Mouse (Mus musculus) liver, adult 10 weeks (tissue): ENCODE results near the gene Hist1h3b. TPM values are rescaled to one million over a fixed set of nuclear protein-coding genes. Genes with fewer than 3 reads are reported as not detected.

ENCODE experiments used
- polyA plus RNA-seq: library from polyadenylated mRNA; stranded (reverse); fragments of 350-450 nt; fragmentation: Illumina TruSeq; extraction: RNeasy Lipid Tissue Mini Kit (QIAGEN cat#74804); gene quantifications from one replicate; pipeline ENCODE4 v1.2.3, GENCODE M21; 2014; ENCODE audit warnings: low read depth, low replicate concordance

Gene Hist1h3b
- not detected for polyA plus RNA-seq

DNA sequence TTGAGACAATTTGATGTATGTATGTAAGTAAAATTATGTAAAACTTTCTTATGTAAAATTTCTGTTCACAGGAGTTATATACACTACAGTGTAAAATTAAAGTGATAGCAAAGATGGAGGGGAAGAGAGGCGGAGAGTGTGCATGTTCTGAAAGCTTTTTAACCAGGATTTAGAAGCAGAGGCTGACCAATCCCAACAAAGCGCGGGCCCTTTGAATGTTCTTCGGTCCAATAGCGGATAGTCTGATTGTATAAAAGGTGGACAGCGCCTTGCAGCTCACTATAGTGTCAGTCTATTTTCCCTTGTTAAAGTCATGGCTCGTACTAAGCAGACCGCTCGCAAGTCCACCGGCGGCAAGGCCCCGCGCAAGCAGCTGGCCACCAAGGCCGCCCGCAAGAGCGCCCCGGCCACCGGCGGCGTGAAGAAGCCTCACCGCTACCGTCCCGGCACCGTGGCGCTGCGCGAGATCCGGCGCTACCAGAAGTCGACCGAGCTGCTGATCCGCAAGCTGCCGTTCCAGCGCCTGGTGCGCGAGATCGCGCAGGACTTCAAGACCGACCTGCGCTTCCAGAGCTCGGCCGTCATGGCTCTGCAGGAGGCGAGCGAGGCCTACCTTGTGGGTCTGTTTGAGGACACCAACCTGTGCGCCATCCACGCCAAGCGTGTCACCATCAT, at the start of gene Hist1h3b:
Gene Hist1h3b (plus strand): TSS at position 201 of the 675 bp plus-strand sequence.

DNA sequence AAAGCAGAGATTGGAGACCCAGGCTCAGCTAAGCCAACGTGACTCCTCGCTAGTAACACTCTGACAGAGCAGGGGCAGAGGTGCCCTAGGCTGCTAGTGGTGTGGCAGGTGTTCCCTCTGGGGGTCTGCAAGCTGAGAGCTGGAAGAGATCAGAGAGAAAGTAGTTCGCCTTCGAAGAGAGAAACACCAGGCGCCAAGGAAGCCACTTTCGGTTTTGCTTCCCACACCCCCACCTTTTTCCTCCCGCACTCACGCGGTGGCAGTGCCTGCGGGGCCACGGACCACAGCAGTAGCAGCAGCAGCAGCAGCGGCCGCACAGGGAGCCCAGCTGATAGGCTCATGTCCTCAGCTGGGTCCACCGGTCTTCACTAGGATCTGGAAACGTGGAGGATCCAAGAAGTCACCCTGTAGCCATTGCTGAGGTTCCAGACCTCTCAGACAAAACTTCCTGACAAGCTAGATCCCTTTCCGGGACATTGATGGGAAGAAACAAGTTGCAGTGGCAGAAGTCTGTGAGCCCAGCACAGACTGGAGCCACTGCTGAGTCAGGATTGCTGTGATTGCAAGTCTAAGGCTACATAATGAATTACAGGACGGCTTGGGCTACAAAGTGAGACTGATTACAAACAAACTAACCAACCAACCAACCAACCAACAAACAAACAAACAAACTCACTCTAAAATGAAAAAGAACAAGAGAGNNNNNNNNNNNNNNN, 41.5 kb upstream of the Hist1h3b start, which contains the start of gene Hfe:
Gene Hfe (minus strand): TSS at position 481 of the 716 bp plus-strand sequence.

DNA sequence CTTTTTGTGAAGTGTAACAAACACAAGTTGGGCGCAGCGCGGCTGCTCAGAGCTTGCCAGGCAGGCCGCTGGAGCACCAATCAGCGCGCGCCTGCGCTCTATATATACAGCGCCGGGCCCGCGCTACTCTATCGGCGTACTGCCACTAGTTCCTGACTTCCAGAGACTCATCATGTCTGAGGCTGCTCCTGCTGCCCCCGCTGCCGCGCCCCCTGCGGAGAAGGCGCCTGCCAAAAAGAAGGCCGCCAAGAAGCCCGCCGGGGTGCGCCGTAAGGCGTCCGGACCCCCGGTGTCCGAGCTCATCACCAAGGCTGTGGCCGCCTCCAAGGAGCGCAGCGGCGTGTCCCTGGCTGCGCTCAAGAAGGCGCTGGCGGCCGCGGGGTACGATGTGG, 13.4 kb upstream of the Hist1h3b start, which contains the start of gene Hist1h1c:
Gene Hist1h1c (plus strand): TSS at position 132 of the 392 bp plus-strand sequence.

DNA sequence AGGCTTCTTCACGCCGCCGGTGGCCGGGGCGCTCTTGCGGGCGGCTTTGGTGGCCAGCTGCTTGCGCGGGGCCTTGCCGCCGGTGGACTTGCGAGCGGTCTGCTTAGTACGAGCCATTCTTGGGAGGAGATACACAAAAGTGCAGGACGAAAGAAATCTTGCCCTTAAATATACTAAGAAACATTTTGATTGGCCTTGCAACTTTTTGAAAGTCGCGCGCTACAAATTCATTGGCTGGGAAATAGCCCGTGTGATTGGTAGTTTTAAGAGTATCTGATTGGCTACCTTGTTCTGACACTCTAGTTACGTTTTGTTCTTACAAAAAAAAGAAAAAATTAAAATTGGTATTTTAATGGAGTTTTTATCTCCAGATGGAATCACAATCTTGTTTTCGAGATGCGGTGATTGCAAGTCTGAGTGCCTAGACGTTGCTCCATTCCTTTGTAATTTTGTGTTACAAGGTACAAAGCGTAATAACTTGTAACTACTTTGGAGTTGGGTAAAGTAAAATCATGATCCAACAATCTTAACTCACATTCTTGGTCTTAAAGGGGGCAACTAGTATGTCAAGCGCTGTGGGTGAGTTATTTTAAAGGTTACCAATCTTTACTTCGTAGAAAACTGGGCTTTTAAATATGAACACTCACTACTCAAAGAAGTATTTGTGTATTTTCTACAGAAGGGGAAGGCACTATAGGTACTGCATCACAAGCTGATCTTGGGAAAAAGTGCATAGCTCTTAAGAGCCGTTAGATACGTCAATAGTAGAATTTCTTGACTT, 6.5 kb upstream of the Hist1h3b start, which contains the start of gene Hist1h3c:
Gene Hist1h3c (minus strand): TSS at position 222 of the 781 bp plus-strand sequence.

DNA sequence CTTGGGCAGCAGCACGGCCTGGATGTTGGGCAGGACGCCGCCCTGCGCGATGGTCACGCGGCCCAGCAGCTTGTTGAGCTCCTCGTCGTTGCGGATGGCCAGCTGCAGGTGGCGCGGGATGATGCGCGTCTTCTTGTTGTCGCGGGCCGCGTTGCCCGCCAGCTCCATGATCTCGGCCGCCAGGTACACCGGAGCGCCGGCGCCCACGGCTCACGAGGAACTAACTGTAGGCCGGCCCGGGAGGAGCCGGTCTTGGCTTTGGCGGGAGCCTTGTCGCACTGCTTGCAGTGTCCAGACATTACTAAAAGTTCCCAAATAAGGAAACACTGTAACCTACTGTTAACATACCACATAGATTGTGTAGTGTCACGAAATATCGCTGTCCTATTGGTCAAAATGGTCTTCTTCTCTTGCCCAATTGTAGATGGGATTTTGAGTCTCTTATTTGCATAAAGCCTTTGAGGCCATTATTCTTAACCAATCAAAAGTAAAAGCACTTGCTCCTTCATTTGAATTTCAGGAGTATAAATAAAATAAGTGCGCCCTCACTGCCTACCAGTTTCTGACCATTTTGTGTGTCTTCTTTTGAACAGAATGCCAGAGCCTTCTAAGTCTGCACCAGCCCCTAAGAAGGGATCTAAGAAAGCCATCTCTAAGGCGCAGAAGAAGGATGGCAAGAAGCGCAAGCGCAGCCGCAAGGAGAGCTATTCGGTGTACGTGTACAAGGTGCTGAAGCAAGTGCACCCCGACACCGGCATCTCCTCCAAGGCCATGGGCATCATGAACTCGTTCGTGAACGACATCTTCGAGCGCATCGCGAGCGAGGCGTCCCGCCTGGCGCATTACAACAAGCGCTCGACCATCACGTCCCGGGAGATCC, 5.6 kb upstream of the Hist1h3b start, which contains the start of gene Hist1h2bb:
Gene Hist1h2bb (plus strand): TSS at position 534 of the 880 bp plus-strand sequence.

DNA sequence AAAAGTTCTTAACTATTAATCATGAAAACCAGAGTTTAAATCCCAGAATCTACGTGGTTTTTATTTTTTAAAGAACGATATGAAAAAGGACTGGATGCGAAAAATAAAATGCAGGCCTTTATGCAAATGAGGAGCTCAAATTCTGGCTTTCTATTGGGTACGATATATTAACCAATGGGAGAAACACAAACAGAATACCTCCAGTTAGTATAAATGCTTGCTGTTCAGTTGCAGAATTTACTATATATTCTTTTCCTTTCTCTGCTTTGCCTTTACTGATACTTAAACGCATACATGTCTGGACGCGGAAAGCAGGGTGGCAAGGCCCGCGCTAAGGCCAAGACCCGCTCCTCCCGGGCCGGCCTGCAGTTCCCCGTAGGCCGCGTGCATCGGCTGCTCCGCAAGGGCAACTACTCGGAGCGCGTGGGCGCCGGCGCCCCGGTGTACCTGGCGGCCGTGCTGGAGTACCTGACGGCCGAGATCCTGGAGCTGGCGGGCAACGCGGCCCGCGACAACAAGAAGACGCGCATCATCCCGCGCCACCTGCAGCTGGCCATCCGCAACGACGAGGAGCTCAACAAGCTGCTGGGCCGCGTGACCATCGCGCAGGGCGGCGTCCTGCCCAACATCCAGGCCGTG, 1.1 kb upstream of the Hist1h3b start, which contains the start of gene Hist1h2ab:
Gene Hist1h2ab (plus strand): TSS at position 288 of the 639 bp plus-strand sequence.

DNA sequence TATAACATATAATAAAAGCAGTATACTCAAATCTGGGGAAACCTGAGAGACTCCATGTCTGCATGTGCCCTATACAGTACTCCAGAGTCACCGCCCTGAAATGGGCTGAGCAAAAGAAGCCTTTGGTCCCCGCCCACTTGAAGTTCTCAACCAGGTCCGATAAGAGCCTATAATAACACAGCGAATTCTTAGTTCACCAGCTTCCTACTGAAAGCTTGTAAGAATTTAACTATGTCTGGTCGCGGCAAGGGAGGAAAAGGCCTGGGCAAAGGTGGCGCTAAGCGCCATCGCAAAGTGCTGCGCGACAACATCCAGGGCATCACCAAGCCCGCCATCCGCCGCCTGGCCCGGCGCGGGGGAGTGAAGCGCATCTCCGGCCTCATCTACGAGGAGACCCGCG, 4.7 kb downstream of the Hist1h3b start, which contains the start of gene Hist1h4b:
Gene Hist1h4b (plus strand): TSS at position 224 of the 400 bp plus-strand sequence.

DNA sequence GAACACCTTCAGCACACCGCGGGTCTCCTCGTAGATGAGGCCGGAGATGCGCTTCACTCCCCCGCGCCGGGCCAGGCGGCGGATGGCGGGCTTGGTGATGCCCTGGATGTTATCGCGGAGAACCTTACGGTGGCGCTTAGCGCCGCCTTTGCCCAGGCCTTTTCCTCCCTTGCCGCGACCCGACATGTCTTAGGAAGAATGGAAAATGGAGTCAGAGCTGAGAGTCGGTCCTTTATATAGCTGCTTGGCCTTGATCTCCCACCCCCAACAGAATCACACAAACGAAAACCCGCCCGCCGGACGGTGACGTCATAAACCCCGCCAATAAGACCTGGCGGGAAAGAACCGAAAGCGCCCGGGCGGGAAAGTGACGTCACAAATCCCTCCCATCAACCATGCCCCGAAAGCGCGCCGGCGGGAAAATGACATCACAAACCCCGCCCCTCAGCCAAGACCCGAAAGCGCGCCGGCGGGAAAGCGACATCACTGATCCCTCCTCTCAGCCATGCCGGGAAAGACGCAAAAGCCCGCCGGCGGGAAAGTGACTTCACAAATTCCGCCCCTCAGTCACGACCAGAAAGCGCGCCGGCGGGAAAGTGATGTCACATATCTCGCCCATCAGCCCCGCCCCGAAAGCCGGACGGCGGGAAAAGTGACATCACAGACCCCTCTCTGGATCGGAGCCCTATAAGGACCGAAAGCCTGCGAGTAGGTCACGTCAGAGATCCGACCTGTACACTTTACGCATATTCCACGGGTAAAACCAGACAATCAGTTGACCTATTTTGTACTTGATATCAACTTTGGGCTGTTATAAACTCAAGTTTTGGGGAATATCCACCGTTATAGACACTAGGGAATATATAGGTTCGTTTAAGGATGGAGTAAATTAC, 9.2 kb downstream of the Hist1h3b start, which contains the start of gene Hist1h4a:
Gene Hist1h4a (minus strand): TSS at position 259 of the 893 bp plus-strand sequence.

DNA sequence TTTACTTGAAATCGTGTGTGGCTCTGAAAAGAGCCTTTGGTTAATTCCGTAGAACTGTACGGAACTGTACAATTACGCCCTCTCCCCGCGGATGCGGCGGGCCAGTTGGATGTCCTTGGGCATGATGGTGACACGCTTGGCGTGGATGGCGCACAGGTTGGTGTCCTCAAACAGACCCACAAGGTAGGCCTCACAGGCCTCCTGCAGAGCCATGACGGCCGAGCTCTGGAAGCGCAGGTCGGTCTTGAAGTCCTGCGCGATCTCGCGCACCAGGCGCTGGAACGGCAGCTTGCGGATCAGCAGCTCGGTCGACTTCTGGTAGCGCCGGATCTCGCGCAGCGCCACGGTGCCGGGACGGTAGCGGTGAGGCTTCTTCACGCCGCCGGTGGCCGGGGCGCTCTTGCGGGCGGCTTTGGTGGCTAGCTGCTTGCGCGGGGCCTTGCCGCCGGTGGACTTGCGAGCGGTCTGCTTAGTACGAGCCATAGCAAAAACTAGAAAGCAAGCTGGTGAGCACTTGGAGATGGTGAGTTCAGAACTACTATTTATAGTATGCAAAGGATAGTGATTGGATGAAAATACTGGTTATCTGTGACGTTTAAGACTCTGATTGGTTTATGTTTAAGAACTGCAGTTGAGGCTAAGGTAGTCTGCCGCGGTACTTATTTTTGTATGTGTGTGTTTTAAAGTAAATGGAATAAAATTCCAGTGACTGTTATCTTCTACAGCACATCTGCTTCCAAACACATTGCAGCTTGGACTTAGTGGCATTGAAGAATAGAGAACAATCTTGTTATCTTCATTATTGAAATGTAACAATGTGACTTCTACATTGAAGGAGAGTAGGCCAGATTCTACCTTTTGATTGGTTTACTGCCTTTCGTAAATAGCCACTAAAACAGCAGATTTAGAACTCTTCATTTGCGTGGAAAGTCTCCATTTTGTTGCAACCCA, 10.1 kb downstream of the Hist1h3b start, which contains the start of gene Hist1h3a:
Gene Hist1h3a (minus strand): TSS at position 516 of the 951 bp plus-strand sequence.

DNA sequence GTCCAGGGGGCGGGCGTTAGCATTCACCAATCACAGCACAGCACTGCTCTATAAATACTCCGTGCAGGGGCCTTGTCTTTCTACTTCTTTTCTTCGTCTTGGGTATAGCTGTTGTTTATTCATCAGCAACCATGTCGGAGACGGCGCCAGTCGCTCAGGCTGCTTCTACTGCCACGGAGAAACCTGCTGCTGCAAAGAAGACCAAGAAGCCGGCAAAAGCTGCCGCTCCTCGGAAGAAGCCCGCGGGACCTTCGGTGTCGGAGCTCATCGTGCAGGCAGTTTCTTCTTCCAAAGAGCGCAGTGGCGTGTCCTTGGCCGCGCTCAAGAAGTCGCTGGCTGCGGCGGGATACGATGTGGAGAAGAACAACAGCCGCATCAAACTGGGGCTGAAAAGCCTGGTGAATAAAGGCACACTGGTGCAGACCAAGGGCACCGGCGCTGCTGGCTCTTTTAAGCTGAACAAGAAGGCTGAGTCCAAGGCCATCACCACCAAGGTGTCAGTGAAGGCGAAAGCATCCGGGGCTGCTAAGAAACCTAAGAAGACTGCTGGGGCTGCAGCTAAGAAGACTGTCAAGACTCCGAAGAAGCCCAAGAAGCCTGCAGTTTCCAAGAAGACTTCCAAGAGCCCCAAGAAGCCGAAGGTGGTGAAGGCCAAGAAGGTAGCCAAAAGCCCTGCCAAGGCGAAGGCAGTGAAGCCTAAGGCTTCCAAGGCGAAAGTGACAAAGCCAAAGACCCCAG, 11.7 kb downstream of the Hist1h3b start, which contains the start of gene Hist1h1a:
Gene Hist1h1a (plus strand): TSS at position 81 of the 738 bp plus-strand sequence.

DNA sequence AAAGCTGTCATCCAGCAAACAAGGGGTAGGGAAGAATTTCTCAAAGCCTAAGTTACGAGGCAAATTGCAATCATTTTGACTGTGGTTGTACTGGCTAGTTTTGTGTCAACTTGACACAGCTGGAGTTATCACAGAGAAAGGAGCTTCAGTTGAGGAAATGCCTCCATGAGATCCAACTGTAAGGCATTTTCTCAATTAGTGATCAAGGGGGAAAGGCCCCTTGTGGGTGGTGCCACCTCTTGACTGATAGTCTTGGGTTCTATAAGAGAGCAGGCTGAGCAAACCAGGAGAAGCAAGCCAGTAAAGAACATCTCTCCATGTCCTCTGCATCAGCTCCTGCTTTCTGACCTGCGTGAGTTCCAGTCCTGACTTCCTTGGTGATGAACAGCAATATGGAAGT, 17.5 kb downstream of the Hist1h3b start, which contains the start of gene Trim38:
Gene Trim38 (plus strand): TSS at position 301 of the 400 bp plus-strand sequence.

Other genes with a start within 250 kb of the Hist1h3b start
- not detected for gene Hist1h4h, start 221.2 kb upstream of the Hist1h3b start, polyA plus RNA-seq
- gene Hist1h2af, start 218.4 kb upstream of the Hist1h3b start, polyA plus RNA-seq: not detected
- gene Hist1h3g, start 216.8 kb upstream of the Hist1h3b start, polyA plus RNA-seq: not detected
- 0.37 TPM for gene Hist1h2bh, start 208.9 kb upstream of the Hist1h3b start, polyA plus RNA-seq
- not detected for gene Hist1h3f, start 208.2 kb upstream of the Hist1h3b start, polyA plus RNA-seq
- gene Hist1h4f, start 200.6 kb upstream of the Hist1h3b start, polyA plus RNA-seq: not detected
- gene Hist1h1d, start 199.0 kb upstream of the Hist1h3b start, polyA plus RNA-seq: 0.19 TPM
- gene Hist1h3e, start 189.9 kb upstream of the Hist1h3b start, polyA plus RNA-seq: not detected
- not detected for gene Hist1h2ae, start 181.0 kb upstream of the Hist1h3b start, polyA plus RNA-seq
- gene Hist1h2bg, start 180.9 kb upstream of the Hist1h3b start, polyA plus RNA-seq: not detected
- not detected for gene Hist1h2bf, start 178.1 kb upstream of the Hist1h3b start, polyA plus RNA-seq
- gene Hist1h2ad, start 177.9 kb upstream of the Hist1h3b start, polyA plus RNA-seq: not detected
- not detected for gene Hist1h3d, start 176.5 kb upstream of the Hist1h3b start, polyA plus RNA-seq
- gene Hist1h4d, start 170.7 kb upstream of the Hist1h3b start, polyA plus RNA-seq: not detected
- 0.95 TPM for gene Hist1h2be, start 131.1 kb upstream of the Hist1h3b start, polyA plus RNA-seq
- gene Hist1h1e, start 129.7 kb upstream of the Hist1h3b start, polyA plus RNA-seq: 0.45 TPM
- gene Hist1h2ac, start 68.3 kb upstream of the Hist1h3b start, polyA plus RNA-seq: 0.56 TPM
- 195 TPM for gene Hist1h2bc, start 68.1 kb upstream of the Hist1h3b start, polyA plus RNA-seq
- gene Hist1h1t, start 56.5 kb upstream of the Hist1h3b start, polyA plus RNA-seq: not detected
- gene Hist1h4c, start 53.8 kb upstream of the Hist1h3b start, polyA plus RNA-seq: 0.72 TPM
- 40.9 TPM for gene Hfe, start 41.4 kb upstream of the Hist1h3b start, polyA plus RNA-seq
- gene Hist1h1c, start 13.5 kb upstream of the Hist1h3b start, polyA plus RNA-seq: 9.8 TPM
- not detected for gene Hist1h3c, start 6.7 kb upstream of the Hist1h3b start, polyA plus RNA-seq
- gene Hist1h2bb, start 5.5 kb upstream of the Hist1h3b start, polyA plus RNA-seq: not detected
- not detected for gene Hist1h2ab, start 1.1 kb upstream of the Hist1h3b start, polyA plus RNA-seq
- not detected for gene Hist1h4b, start 4.7 kb downstream of the Hist1h3b start, polyA plus RNA-seq
- not detected for gene Hist1h4a, start 9.0 kb downstream of the Hist1h3b start, polyA plus RNA-seq
- not detected for gene Hist1h3a, start 10.1 kb downstream of the Hist1h3b start, polyA plus RNA-seq
- gene Hist1h1a, start 11.4 kb downstream of the Hist1h3b start, polyA plus RNA-seq: not detected
- gene Trim38, start 17.6 kb downstream of the Hist1h3b start, polyA plus RNA-seq: not detected
- 190 TPM for gene Slc17a2, start 54.7 kb downstream of the Hist1h3b start, polyA plus RNA-seq
- gene Slc17a3, start 87.2 kb downstream of the Hist1h3b start, polyA plus RNA-seq: 119 TPM
- 23.6 TPM for gene Slc17a1, start 115.5 kb downstream of the Hist1h3b start, polyA plus RNA-seq
- 62.2 TPM for gene Slc17a4, start 162.7 kb downstream of the Hist1h3b start, polyA plus RNA-seq
- not detected for gene Hist1h2ba, start 181.9 kb downstream of the Hist1h3b start, polyA plus RNA-seq
- not detected for gene Hist1h2aa, start 182.2 kb downstream of the Hist1h3b start, polyA plus RNA-seq
- gene Scgn, start 238.9 kb downstream of the Hist1h3b start, polyA plus RNA-seq: not detected